Mouse (Mus musculus): ENCODE results near the gene Map7.

Map7 gene

GRCm38 (mm10) chr10:20285994-20286836, 137.9 kb downstream of the Map7 start:
- DNase-seq (ENCODE audit: low spot score in 2 of 2), result no peak

GRCm38 (mm10) chr10:20287369-20287768, 139.1 kb downstream of the Map7 start:
- no peak for DNase-seq (ENCODE audit: low spot score in 2 of 2)

GRCm38 (mm10) chr10:20290467-20290883, 142.2 kb downstream of the Map7 start:
- peak; percentile 43 to 69 for DNase-seq (ENCODE audit: low spot score in 2 of 2)

- no peak for DNase-seq (ENCODE audit: low spot score in 2 of 2)
Observed at GRCm38 (mm10) chr10:20295961-20296360, 147.7 kb downstream of the Map7 start.

- DNase-seq (ENCODE audit: low spot score in 2 of 2), result no peak
Observed at GRCm38 (mm10) chr10:20298152-20298920, 150.1 kb downstream of the Map7 start.

- DNase-seq (ENCODE audit: low spot score in 2 of 2), result no peak
Observed at GRCm38 (mm10) chr10:20299114-20299513, 150.8 kb downstream of the Map7 start.

- no peak for DNase-seq (ENCODE audit: low spot score in 2 of 2)
Observed at GRCm38 (mm10) chr10:20310969-20311769, 162.9 kb downstream of the Map7 start.

- DNase-seq (ENCODE audit: low spot score in 2 of 2), result peak; percentile 100
Observed at GRCm38 (mm10) chr10:20311918-20312735, 163.9 kb downstream of the Map7 start, which contains the start of gene Bclaf1. Gene Bclaf1, plus strand, starts transcription at chr10:20312469.

- peak; percentile 83 to 85 for DNase-seq (ENCODE audit: low spot score in 2 of 2)
Observed at GRCm38 (mm10) chr10:20312736-20313301, 164.5 kb downstream of the Map7 start.

- peak in 1 of 2 experiments; percentile 10 for DNase-seq (ENCODE audit: low spot score in 2 of 2)
Observed at GRCm38 (mm10) chr10:20313447-20313846, 165.2 kb downstream of the Map7 start.

- no peak for DNase-seq (ENCODE audit: low spot score in 2 of 2)
Observed at GRCm38 (mm10) chr10:20313941-20314340, 165.7 kb downstream of the Map7 start.

GRCm38 (mm10) chr10:20314797-20315196, 166.5 kb downstream of the Map7 start:
- DNase-seq (ENCODE audit: low spot score in 2 of 2), result peak in 1 of 2 experiments; percentile 10

GRCm38 (mm10) chr10:20317466-20317865, 169.2 kb downstream of the Map7 start:
- no peak for DNase-seq (ENCODE audit: low spot score in 2 of 2)

GRCm38 (mm10) chr10:20326226-20326625, 178.0 kb downstream of the Map7 start:
- no peak for DNase-seq (ENCODE audit: low spot score in 2 of 2)
